Mouse (Mus musculus) G1E (cell line): Measurements from ENCODE around the gene Kcnab1.

Experiments used
- CTCF ChIP-seq: IDR thresholded peaks from 2 replicates; pipeline ENCODE4 v1.5.1; 2012; ENCODE audit warnings: low read depth, low read length, inconsistent platforms, mixed read lengths
- TAL1 ChIP-seq: conservative IDR thresholded peaks from 2 replicates; pipeline ENCODE4 v1.6.1; 2012; ENCODE audit warnings: low read depth, low read length, inconsistent platforms, mixed read lengths

DNA sequence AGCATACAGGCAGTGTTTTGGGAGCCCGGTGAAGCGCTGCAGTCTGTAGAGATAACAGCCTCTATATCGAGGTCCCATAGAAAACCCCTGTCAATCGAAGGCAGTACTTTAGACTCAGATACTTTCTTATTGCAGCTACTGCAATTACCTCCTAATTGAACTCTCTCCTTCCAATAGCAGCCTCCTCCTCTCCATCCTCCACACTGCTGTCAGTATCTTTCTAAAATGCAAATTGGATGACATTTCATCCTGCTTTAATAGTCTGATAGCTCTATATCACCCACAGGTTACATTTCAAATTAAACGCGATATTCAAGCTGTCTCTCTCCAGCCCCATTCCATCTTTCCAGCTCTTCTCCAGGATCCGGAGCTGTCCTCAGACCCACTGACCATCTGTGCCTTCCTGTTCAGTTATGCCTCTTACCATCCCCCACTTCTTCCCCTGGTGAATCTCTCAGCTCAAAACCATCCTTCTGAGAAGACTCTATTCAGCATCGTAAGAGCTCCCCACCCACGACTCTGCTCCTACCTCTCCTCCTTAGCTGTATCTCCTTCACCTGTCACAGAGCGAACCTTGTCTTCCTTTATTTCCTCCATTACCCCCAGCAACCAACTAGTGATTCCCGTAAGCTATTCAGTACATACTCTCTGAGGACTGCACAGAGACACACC is 122.4 kb downstream of the Kcnab1 start:
- TF ChIP-seq CTCF (no peak), TAL1 (no peak)
